Mouse (Mus musculus) bone marrow, adult 2 months (tissue): ENCODE results near the gene Elp4.

Source experiments
- CTCF ChIP-seq: fragments of 200-500 bp; IDR thresholded peaks from 2 replicates; pipeline ENCODE4 v1.5.1; 2011; ENCODE audit warnings: low read length, control low read depth; ENCODE audit not compliant: control insufficient read depth, insufficient read depth
- POLR2A ChIP-seq: fragments of 200-500 bp; IDR thresholded peaks from 2 replicates; pipeline ENCODE4 v1.6.1; 2011; ENCODE audit warnings: low read depth, mild to moderate bottlenecking, control low read depth, low read length, borderline replicate concordance; ENCODE audit not compliant: control insufficient read depth

DNA sequence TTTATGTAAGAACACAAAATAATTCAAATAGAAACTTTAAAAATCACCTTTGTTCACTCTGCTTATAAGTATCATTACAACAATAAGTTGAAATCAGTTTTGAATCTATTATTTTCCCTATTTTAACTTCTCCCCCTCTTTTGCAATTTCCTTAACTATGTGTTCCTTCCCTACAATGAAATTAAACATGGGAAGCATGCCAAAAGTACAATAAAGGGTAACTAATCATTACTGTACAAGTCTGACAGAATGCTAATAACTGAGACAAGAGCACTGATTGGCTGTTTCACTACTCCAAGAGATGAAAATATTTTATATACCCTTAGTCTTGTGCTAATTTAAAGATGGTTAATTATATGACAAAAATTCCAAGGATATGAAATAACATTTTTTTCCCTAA is 99.2 kb downstream of the Elp4 start:
- TF ChIP-seq CTCF (no peak), POLR2A (no peak)
